Mouse (Mus musculus) lung, postnatal 4 days (tissue): Measurements from ENCODE around the gene Hpcal1.
A peak's percentile ranks its signal among the peaks of the same experiment; 100 is the strongest.

Experiments used
- DNase-seq, 2 experiments: peaks; one replicate each; pipeline ENCODE4 v3.0.0; 2021

Hpcal1 gene

DNA sequence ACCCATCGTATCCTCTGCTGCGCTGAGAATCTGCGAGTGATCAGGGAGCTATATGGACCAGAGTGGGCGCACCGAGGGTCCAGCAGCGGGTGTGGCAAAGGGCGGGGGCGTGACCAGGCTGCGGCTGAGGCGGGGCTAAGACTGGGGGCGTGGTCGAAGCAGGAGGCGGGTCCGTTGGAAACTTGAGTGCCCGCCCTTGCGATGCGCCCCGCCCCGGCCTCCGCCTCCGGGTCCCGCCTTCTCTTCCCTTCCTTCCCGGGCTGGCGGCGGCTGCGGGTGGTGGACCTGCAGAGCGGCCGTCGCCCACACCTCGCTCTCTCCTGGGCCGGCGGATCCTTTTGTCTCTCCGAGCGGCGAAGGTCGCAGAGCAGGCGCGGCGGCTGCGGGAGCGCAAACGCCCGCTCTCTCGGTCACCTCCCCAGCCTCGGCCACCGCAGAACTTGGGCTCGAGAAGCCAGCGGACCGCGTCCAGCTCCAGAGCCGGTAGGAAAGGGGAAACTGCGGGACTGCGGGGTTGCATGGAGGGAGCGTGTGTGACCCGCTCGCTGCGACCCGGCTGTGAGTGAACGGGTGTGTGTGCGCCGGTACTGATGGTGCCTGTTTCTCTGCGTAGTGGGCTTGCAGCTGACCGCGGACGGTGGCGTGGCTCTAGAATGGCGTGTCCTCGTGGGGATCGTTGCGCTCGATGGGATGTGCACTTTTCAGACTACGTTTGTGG lies at the start of gene Hpcal1:
Hpcal1 (plus strand) TSS at position 293 of the 718 bp plus-strand sequence.
- peak; percentile 96 to 98 for DNase-seq

DNA sequence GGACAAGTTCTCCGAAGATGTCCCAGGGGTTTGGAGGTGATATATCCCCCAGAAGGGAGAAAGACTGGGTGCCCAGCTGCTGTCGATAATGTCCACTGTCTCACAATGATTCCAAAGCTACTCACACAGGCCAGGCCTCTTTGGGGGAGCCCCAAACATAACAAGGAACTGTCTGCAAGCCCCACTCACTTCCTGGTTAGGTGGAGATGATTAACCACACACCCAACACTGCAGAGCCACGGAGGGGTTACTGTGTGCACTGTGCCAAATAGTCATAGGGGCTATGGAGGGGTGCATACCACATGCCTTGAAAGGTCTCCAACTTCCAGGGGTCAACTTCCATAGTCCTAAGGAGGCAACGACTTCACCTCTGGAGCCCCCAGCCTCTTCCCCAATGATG lies 49.4 kb upstream of the Hpcal1 start:
- DNase-seq: no peak

GRCm38 (mm10) chr12:17644385-17645222 lies 46.1 kb upstream of the Hpcal1 start:
- no peak for DNase-seq

DNA sequence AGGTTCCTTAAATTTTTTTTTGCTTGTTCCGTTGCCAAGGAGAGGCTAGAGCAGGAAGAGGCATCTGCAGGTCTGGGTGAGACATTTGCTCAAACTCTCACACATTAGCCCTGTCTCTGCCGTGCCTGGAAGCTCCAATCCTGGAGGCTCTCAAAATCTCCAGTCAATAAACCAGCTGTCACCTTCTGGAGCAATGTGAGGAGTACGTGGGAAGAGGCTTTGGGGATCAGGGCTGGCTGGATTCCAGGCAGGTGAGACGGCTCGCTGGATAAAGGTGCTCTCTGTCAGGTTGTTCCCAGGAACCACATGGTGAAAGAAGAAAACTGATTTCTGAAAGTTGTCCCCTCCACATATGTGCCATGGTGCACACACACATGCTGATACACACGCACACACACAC lies 44.2 kb upstream of the Hpcal1 start:
- no peak for DNase-seq

GRCm38 (mm10) chr12:17651223-17652095 lies 39.2 kb upstream of the Hpcal1 start:
- no peak for DNase-seq

DNA sequence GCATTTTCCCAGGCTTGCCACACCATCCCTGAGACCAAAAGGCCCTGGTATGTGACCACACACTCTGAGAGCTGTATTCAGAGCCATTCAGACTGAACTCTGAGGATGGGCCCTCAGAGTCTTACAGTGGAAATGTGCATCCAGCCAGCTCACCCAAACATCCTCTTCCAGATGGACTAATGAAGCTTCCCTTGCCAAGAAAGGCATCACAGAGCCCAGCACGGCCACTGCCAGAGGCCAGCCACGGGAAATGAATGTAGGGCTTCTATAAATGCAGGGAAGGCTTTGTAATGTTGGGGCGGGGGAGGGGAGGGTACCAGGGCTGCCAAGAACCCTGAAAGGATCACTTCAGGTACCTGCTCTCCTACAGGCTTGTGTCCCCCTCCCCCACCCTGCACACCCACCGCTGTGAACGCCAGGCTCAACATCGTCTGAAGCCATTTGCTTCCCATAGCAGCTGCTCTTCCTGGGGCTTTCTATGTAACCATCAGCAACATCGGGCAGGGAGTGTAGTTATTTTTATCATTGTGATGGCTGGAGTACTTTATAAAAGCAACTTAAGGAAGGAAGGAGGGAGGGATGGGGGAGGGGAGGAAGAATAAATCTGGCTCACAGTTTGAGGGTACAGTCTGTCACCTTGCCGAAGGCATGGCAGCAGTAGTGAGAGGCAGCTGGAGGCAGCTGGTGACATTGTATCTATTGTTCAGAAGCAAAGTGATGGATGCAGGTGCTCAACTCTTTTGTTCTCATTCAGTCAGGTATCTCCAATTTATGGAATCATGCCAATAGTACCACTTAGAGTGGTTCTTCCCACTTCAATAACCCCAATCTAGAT lies 38.2 kb upstream of the Hpcal1 start:
- peak; percentile 13 to 46 for DNase-seq

DNA sequence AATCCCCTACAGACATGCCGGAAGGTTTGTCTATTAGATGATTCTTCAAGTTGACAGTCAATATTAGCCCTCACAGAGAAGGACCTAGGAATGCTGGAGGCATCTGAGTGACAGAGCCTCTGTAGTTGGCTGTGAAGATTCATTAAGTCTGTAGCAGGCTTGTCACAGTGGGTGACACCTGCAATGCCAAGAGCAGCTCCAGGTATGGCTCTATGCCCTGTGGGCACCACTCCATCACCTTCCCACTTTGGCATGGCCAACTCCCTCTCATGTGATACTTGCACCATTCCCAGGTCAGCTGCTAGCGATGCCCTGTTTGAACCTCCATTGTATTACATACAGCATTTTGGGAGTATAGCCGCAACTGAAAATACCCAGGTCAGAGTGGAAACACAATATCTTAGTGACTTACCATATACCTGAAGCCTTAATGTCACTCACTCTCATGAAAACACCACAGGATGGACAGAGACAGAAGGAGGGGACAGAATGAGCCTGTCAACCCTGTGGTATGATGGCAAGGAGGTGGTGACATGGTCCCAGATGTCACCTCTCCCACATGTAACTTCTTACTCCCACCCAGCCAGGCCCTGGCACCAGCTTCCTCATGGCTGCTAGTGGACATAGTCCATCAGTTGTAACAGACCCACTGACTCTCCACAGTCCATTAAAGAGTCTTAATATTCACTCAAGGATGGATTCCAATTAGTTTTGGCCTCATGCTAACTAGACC lies 37.4 kb upstream of the Hpcal1 start:
- DNase-seq: no peak

DNA sequence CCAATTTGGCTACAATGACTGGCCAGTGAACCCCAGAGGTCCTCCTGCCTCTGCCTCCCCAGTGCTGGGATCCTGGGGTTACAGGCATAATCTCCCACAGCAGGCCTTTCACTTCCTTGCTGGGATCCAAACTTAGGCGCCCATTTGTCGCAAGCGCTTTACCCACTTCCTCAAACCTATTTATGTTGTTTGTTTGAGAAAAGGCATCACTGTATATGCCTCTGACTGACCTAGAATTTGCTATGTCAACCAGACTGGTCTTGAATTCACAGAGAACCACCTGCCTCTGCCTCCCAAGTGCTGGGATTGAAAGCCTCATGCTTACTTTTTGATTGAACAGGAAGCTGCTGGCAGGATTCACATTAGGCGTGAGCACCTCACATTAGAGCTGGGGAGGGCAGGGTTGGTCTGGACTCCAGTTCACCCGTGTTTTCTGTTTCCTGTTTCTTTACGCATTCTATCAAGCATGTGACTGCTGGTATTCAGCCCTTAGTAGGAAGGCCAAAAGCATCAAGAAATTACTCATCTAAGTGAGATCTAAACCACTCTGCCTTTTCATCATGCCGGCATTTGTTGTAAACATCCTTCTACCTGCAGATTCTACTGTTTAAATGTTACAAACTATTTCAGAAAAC lies 33.0 kb upstream of the Hpcal1 start:
- DNase-seq: no peak

- DNase-seq: no peak
Measured at GRCm38 (mm10) chr12:17658521-17658920, 32.1 kb upstream of the Hpcal1 start.

DNA sequence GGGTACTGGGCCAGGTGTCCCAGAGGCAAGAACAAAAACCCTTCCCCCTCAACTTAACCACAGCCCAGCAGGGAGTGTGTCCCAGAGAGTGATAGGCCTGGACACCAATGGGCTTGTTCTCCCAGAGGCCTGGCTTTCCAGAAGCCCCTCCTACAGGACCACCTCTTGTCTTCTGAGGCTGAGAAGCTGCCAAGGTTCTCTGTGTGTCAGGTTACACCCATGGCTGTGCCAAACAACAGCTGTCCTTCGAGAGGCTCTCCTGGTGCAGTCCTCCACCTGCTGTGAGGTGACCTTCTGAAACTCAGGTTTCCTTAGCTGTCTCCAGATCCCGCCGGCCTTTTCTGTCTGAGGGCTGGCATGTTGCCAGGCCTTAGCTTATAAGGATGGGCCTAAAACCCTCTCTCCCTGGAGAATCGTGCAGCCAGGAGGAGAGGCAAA lies 29.2 kb upstream of the Hpcal1 start:
- DNase-seq: peak; percentile 19 to 27

- DNase-seq: no peak
Measured at GRCm38 (mm10) chr12:17663991-17664635, 26.5 kb upstream of the Hpcal1 start.

DNA sequence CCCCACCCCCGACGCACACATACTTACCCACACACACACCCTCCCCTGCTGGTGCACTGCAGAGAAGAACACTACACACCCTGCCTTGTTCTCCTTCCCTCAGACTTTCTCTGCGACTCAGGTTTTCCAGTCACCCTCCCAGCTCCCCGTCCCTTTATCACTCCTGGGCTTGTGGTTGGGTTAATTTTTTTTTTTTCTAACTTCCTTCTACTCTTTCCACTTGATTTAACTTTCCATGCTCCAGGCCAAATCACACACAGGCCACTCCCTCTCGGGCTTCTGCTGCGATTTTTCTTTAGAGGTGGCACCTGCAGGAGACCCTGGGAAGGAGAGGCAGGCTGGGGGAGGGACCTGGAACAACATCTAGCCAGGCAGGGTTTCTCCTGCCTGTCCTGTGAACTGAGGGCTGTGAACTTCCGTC lies 24.7 kb upstream of the Hpcal1 start:
- peak in 1 of 2 experiments; percentile 32 for DNase-seq

DNA sequence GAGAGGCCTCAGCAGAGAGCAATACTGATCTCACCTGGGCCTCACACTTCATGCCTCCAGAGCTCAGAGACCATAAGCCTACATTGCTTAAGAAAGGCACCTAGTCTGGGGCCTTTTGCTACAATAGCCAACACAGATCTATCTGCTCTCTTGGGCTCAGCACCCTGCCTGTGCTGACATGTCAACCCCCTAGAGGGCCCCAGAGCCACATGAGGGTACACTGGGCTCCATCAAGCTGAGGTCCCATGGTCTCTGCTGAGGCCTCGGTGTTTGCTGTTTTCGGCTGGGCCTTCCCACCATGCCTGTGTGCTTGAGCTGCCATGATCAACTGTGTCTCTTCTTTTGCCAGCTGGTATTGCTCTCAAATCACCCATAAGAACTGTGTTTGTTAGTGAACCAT lies 24.0 kb upstream of the Hpcal1 start:
- DNase-seq: peak; percentile 66 to 70

DNA sequence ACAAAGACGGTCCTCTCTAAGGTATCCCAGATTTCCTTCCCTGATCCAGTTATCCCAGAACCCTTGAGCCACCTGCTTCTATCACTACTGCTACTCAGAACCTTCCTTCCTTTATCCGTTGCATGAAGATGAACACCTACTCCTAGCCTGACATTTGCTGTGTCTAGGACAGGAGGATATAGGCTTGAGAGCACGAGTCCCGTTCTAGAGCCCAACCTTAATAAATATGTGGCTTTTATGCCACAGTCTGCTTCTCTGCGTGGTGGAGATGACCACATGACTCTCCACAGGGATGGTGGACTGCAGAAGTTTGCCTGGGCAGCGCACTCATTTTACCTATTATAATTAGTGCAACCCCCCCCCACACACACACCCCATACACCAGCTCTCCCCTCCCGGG lies 16.9 kb upstream of the Hpcal1 start:
- no peak for DNase-seq

DNA sequence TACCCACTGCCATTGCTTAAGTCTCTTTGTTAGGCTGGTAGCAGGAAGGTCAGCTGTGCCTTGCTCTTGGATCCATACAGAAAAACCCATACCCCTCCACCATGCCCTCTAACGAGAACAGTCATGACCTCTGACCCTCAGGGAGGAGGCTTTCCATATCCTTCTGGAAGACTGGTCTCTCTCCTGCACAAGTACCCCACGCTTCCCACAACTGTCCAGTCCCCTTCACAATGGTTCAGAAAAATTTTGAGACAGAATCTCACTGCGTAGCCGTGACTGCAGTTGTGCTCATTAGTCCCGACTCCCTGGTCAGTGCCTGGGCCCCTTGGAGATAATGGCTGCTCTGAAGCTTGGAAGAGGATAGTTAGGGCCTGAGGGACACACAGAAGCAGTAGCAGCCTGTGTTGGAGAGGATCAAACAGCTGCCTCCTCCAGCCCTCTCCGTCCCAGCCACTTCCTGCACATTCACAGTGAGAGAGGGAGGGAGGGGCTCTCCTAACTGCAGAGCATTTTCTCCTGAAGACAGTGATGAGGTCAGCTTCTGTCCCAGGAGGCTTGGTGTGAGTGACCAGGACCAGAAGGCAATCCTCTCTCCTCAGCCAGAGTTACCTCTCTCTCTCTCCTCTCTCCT lies 16.4 kb upstream of the Hpcal1 start:
- no peak for DNase-seq

GRCm38 (mm10) chr12:17677743-17678142 lies 12.9 kb upstream of the Hpcal1 start:
- no peak for DNase-seq

DNA sequence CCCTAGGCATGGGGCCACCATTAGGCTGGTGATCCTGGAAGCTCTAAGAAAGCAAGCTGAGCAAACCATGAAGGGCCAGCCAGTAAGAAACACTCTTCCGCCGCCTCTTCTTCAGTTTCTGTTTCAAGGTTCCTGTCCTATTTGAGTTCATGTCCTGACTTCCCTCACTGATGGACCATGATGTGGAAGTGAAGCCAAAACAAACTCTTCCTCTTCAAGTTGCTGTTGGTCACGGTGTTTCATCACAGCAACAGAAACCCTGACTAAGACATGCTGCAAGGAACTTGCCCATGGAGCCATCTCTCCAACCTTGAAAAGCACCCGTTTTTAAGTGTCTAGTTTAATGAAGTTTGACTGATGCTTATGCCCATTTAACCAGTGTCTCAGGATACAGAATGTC lies 11.1 kb upstream of the Hpcal1 start:
- no peak for DNase-seq

GRCm38 (mm10) chr12:17682161-17682560 lies 8.5 kb upstream of the Hpcal1 start:
- DNase-seq: peak in 1 of 2 experiments; percentile 46

- no peak for DNase-seq
Measured at GRCm38 (mm10) chr12:17684315-17684714, 6.3 kb upstream of the Hpcal1 start.

- no peak for DNase-seq
Measured at GRCm38 (mm10) chr12:17686116-17686515, 4.5 kb upstream of the Hpcal1 start.
